Mouse (Mus musculus): ENCODE results near the gene 2010003K11Rik. TPM values are rescaled to one million over a fixed set of nuclear protein-coding genes. Genes with fewer than 3 reads are reported as not detected.
A peak's percentile ranks its signal among the peaks of the same experiment; 100 is the strongest.

2010003K11Rik gene
- polyA plus RNA-seq (2015; fragmentation: Nextera tagmentation; extraction: Ambion mirVana): not detected in 2 replicates

DNA sequence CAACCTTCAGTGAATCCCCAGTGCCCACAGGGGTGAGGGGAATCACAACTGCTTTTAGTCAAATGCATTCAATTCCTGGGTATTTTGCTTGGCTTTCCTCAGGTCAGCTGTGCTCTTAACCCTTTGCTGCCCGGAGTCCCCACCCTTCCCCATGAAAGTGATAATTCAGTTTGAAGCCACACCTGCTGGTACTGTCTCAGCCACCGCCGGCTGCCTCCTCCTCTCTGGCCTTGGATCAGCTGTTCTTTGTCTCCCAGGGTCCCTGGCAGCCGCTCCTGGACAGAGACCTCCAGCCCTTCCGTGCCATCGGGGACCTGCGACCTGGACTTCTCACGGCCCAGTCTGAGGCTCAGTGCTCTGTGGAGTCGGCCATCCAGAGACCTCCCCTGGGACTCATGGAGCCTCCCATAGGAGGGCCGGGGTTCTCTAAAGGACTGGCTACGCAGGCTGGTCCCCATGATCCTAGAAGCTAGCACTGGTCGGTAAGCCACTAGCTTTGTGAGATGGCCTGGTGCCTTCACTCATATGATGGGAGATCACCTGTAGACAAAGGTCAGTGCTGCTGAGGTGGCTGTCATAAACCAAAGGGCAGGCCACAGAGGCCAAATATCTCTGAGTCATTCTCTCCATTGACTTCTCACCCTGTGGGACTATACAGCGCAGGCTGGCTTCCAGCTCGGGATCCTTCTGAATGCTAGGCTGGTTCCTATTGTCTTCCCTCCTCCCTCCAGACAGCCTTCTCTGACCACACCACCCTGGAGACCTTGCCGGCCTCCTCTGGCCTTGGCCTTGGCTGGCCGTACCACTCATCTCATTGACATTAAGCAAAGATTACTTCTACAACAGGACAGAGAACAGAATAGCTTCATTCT lies at the start of gene 2010003K11Rik:
TSS of gene 2010003K11Rik (minus strand) at position 522 of the 872 bp plus-strand sequence.
- Histone ChIP-seq H3K9me3 (ENCODE audit: control insufficient read depth, low read length) (no peaks in the 10 kb centered on the region), H3K36me3 (ENCODE audit: control insufficient read depth, insufficient read depth, low read length) (no peaks in the 10 kb centered on the region), H3K4me3 (ENCODE audit: low read length) (no peak within 1 kb of the TSS), H3K9ac (ENCODE audit: low read length) (no peak within 1 kb of the TSS), H3K4me2 (ENCODE audit: low read depth, low read length) (peak within 1 kb of the TSS; percentile 28; the same call in 1 of the 2 replicates), H3K27ac (ENCODE audit: low read length) (no peak within 1 kb of the TSS), H3K27me3 (ENCODE audit: control insufficient read depth, insufficient read depth, low read depth, low read length) (no peaks in the 10 kb centered on the region), H3K4me1 (replicated peaks; ENCODE audit: control insufficient read depth, insufficient read depth, low read length) (no peaks in the 10 kb centered on the region; the same call in 1 of the 2 replicates)
- ATAC-seq (ENCODE audit: low read depth): no peak
- WGBS: 62% methylated on average over 16 of the region's 16 CpGs

DNA sequence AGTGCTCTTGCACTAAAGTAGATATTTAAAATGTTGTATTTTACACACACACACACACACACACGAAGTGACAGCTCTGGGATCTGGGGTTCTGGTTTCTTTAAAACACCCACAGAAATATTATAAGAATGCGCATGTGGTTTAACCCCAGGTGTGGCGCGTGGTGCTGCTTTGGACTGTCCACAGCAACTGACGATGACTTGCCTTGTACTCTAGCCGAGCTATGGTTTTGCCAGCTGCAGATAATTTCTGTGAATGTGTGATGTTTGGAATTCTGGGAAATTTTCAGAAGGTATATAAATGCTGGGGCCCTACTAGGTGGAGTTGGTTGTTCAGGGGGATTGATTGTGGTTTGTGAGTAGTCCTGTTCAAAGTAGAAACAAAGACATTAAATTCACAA lies 49.4 kb upstream of the 2010003K11Rik start:
- H3K9ac ChIP-seq (ENCODE audit: low read length): no peak overlapping the region
- no peak overlapping the region for H3K4me3 ChIP-seq (ENCODE audit: low read length)
- H3K27ac ChIP-seq (ENCODE audit: low read length): no peak overlapping the region
- no peaks in the 10 kb centered on the region for H3K4me1 ChIP-seq (replicated peaks; ENCODE audit: control insufficient read depth, insufficient read depth, low read length)
- H3K4me2 ChIP-seq (ENCODE audit: low read depth, low read length): no peak overlapping the region
- H3K36me3 ChIP-seq (ENCODE audit: control insufficient read depth, insufficient read depth, low read length): no peaks in the 10 kb centered on the region
- WGBS: 81% methylated on average over 6 of the region's 6 CpGs
- no peaks in the 10 kb centered on the region for H3K9me3 ChIP-seq (ENCODE audit: control insufficient read depth, low read length)
- H3K27me3 ChIP-seq (ENCODE audit: control insufficient read depth, insufficient read depth, low read depth, low read length): no peaks in the 10 kb centered on the region
- ATAC-seq (ENCODE audit: low read depth): no peak

DNA sequence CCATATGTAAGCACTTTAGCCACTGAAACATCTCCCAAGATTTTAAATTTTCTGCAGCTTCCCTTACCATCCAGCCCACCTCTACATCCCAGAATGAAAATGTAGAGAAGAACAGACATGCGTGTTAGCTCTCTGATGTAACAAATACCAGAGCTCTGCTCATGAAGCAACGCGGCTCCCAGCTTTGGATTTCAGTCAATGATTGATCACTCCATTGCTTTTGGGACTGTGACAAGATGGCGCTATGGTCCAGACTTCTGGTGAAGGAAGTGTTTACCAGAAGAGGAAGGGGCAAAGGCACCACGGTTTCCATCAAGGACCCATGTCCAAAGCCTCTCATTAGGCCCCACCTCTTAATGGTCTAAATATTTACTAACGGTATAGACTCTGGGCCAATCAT lies 47.5 kb upstream of the 2010003K11Rik start:
- no peak for ATAC-seq (ENCODE audit: low read depth)
- H3K27me3 ChIP-seq (ENCODE audit: control insufficient read depth, insufficient read depth, low read depth, low read length): no peaks in the 10 kb centered on the region
- no peak overlapping the region for H3K4me2 ChIP-seq (ENCODE audit: low read depth, low read length)
- H3K4me3 ChIP-seq (ENCODE audit: low read length): no peak overlapping the region
- no peak overlapping the region for H3K27ac ChIP-seq (ENCODE audit: low read length)
- no peaks in the 10 kb centered on the region for H3K4me1 ChIP-seq (replicated peaks; ENCODE audit: control insufficient read depth, insufficient read depth, low read length)
- H3K9me3 ChIP-seq (ENCODE audit: control insufficient read depth, low read length): no peaks in the 10 kb centered on the region
- H3K36me3 ChIP-seq (ENCODE audit: control insufficient read depth, insufficient read depth, low read length): no peaks in the 10 kb centered on the region
- H3K9ac ChIP-seq (ENCODE audit: low read length): no peak overlapping the region
- 80% methylated on average over 6 of the region's 6 CpGs for WGBS

DNA sequence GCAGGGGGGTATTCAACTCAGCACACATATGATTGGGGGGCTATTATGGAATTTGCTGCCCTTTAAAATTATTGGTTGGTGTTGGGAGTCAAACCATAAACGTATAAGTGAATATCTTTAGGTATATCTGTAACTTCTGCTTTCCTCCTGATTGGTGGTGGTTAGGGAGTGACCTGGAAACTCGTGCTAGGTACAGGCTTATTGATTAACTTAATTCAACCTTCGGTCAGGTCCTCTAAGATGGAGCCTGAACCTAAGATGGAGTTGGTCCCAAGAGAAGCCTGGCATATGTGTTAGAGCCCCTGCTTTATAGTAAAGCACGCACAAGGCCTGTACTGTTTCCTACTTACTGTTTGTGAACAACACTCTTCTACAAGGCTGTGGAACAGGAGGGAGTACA lies 46.7 kb upstream of the 2010003K11Rik start:
- no peaks in the 10 kb centered on the region for H3K27me3 ChIP-seq (ENCODE audit: control insufficient read depth, insufficient read depth, low read depth, low read length)
- no peak overlapping the region for H3K27ac ChIP-seq (ENCODE audit: low read length)
- no peaks in the 10 kb centered on the region for H3K9me3 ChIP-seq (ENCODE audit: control insufficient read depth, low read length)
- H3K4me1 ChIP-seq (replicated peaks; ENCODE audit: control insufficient read depth, insufficient read depth, low read length): no peaks in the 10 kb centered on the region
- 81% methylated on average over 4 of the region's 4 CpGs for WGBS
- H3K4me3 ChIP-seq (ENCODE audit: low read length): no peak overlapping the region
- ATAC-seq (ENCODE audit: low read depth): no peak
- H3K36me3 ChIP-seq (ENCODE audit: control insufficient read depth, insufficient read depth, low read length): no peaks in the 10 kb centered on the region
- no peak overlapping the region for H3K4me2 ChIP-seq (ENCODE audit: low read depth, low read length)
- no peak overlapping the region for H3K9ac ChIP-seq (ENCODE audit: low read length)

DNA sequence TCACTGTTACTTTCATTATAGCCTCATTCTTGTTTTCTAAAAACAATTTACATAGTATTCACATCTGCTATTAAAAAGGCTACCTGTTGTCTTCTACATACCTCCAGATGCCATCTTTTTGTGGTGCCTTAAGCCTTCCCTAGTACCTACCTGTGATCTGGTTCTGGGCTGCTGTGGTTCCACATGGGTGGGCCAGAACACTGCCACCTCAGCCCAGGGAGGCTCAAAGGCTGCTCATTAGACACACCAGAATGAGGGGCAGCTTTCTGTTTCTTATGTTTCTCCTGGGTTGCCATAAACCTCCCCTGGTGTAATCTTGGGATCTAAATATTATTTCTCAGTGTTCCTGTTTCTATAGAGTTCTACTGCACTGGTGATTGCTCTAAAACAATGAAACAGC lies 43.7 kb upstream of the 2010003K11Rik start:
- no peak for ATAC-seq (ENCODE audit: low read depth)
- no peaks in the 10 kb centered on the region for H3K36me3 ChIP-seq (ENCODE audit: control insufficient read depth, insufficient read depth, low read length)
- no peak overlapping the region for H3K4me2 ChIP-seq (ENCODE audit: low read depth, low read length)
- H3K4me3 ChIP-seq (ENCODE audit: low read length): no peak overlapping the region
- no peaks in the 10 kb centered on the region for H3K27me3 ChIP-seq (ENCODE audit: control insufficient read depth, insufficient read depth, low read depth, low read length)
- H3K9me3 ChIP-seq (ENCODE audit: control insufficient read depth, low read length): no peaks in the 10 kb centered on the region
- no peaks in the 10 kb centered on the region for H3K4me1 ChIP-seq (replicated peaks; ENCODE audit: control insufficient read depth, insufficient read depth, low read length)
- H3K9ac ChIP-seq (ENCODE audit: low read length): no peak overlapping the region
- no peak overlapping the region for H3K27ac ChIP-seq (ENCODE audit: low read length)

DNA sequence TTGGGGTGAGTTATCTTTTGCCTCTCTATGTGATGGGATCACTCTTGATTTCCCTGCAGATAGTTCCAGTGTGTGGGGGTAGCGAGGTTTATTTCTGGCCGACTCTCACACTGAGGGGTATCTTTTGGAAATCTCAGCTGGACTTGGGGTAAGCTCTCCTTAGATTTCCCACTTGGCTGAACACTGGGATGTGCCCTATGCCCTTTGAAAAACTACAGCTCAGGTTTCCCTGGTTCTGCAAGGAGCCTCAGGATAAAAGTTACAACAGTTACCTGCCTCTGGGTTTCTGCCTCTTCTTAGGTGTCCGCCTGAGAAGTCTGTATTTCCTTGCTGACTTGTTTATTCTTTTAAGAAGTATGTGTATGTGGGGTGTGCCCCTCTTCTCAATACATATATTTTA lies 42.6 kb upstream of the 2010003K11Rik start:
- H3K27me3 ChIP-seq (ENCODE audit: control insufficient read depth, insufficient read depth, low read depth, low read length): no peaks in the 10 kb centered on the region
- H3K27ac ChIP-seq (ENCODE audit: low read length): no peak overlapping the region
- ATAC-seq (ENCODE audit: low read depth): no peak
- H3K9me3 ChIP-seq (ENCODE audit: control insufficient read depth, low read length): no peaks in the 10 kb centered on the region
- no peaks in the 10 kb centered on the region for H3K4me1 ChIP-seq (replicated peaks; ENCODE audit: control insufficient read depth, insufficient read depth, low read length)
- H3K4me3 ChIP-seq (ENCODE audit: low read length): no peak overlapping the region
- no peak overlapping the region for H3K9ac ChIP-seq (ENCODE audit: low read length)
- H3K4me2 ChIP-seq (ENCODE audit: low read depth, low read length): no peak overlapping the region
- no peaks in the 10 kb centered on the region for H3K36me3 ChIP-seq (ENCODE audit: control insufficient read depth, insufficient read depth, low read length)
- WGBS: 85% methylated on average over 3 of the region's 3 CpGs

DNA sequence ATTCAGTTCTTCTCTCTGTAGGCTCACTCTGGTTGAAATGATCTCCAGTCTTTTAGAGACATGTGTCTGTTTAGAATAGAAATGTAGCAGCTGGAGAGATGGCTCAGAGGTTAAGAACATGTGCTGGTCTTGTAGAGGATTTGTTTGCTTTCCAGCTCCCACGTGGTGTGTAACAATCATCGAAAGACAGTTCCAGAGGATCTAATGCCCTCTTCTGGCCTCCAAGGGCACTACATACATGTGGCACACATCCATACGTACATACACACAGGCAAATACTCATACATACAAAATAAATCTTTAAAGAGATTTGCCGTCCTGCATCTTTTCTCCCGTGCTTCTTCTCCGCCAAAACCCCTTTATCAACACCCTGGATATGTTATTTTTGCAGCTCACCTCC lies 41.9 kb upstream of the 2010003K11Rik start:
- H3K27ac ChIP-seq (ENCODE audit: low read length): no peak overlapping the region
- WGBS: 84% methylated on average over 6 of the region's 6 CpGs
- no peaks in the 10 kb centered on the region for H3K36me3 ChIP-seq (ENCODE audit: control insufficient read depth, insufficient read depth, low read length)
- H3K27me3 ChIP-seq (ENCODE audit: control insufficient read depth, insufficient read depth, low read depth, low read length): no peaks in the 10 kb centered on the region
- no peaks in the 10 kb centered on the region for H3K4me1 ChIP-seq (replicated peaks; ENCODE audit: control insufficient read depth, insufficient read depth, low read length)
- H3K4me3 ChIP-seq (ENCODE audit: low read length): no peak overlapping the region
- no peaks in the 10 kb centered on the region for H3K9me3 ChIP-seq (ENCODE audit: control insufficient read depth, low read length)
- H3K9ac ChIP-seq (ENCODE audit: low read length): no peak overlapping the region
- no peak overlapping the region for H3K4me2 ChIP-seq (ENCODE audit: low read depth, low read length)
- no peak for ATAC-seq (ENCODE audit: low read depth)

DNA sequence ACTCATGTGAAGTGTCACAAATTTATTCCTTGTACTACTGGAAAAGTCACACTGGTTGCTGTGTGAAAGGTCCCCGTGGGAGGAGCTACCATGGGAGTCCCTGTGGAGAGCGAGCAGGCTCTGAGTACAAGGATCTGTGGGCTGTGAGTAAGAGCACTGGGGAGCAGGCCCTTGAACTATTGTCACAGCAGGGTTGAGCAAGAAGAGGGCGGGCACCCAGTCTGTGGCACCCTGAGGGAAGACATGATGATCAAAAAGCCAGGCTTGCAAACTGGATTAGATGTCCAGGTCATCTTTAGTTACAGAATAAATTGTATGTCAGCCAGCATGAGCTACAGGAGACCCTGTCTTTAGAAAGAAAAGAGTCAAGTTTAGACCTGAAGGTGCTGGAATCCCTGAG lies 38.2 kb upstream of the 2010003K11Rik start:
- ATAC-seq (ENCODE audit: low read depth): no peak
- no peak overlapping the region for H3K27ac ChIP-seq (ENCODE audit: low read length)
- no peaks in the 10 kb centered on the region for H3K27me3 ChIP-seq (ENCODE audit: control insufficient read depth, insufficient read depth, low read depth, low read length)
- no peaks in the 10 kb centered on the region for H3K36me3 ChIP-seq (ENCODE audit: control insufficient read depth, insufficient read depth, low read length)
- H3K4me1 ChIP-seq (replicated peaks; ENCODE audit: control insufficient read depth, insufficient read depth, low read length): no peaks in the 10 kb centered on the region
- WGBS: 58% methylated on average over 3 of the region's 3 CpGs
- H3K4me2 ChIP-seq (ENCODE audit: low read depth, low read length): no peak overlapping the region
- H3K9ac ChIP-seq (ENCODE audit: low read length): no peak overlapping the region
- H3K4me3 ChIP-seq (ENCODE audit: low read length): no peak overlapping the region
- H3K9me3 ChIP-seq (ENCODE audit: control insufficient read depth, low read length): no peaks in the 10 kb centered on the region

DNA sequence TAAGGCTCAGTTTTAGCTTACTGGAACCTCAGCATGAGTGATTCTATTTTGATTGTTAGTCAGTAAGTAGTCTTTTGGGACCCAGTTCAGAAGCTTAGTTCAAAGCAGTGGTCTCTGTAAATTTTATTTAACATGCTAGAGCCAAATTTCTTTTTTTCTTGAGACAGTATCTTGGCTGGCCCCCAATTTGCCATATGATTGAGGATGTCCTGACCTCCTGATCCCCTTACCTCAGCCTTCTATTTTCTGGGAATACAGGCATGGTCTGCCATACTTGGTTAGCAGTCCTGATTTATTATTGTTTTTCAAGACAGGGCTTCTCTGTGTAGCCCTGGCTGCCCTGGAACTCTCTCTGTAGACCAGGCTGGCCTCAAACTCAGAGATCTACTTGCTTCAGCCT lies 37.5 kb upstream of the 2010003K11Rik start:
- ATAC-seq (ENCODE audit: low read depth): no peak
- Histone ChIP-seq H3K4me3 (ENCODE audit: low read length) (no peak overlapping the region), H3K9ac (ENCODE audit: low read length) (no peak overlapping the region), H3K27me3 (ENCODE audit: control insufficient read depth, insufficient read depth, low read depth, low read length) (no peaks in the 10 kb centered on the region), H3K4me2 (ENCODE audit: low read depth, low read length) (no peak overlapping the region), H3K9me3 (ENCODE audit: control insufficient read depth, low read length) (no peaks in the 10 kb centered on the region), H3K4me1 (replicated peaks; ENCODE audit: control insufficient read depth, insufficient read depth, low read length) (no peaks in the 10 kb centered on the region), H3K36me3 (ENCODE audit: control insufficient read depth, insufficient read depth, low read length) (no peaks in the 10 kb centered on the region), H3K27ac (ENCODE audit: low read length) (no peak overlapping the region)

All from lung, embryonic 16.5 days (tissue).